In genomic region chr9:98999881-99000339, GRCm38 (mm10) we compare ENCODE assay signal across 12 mouse cellular contexts. TPM values are rescaled to one million over a fixed set of nuclear protein-coding genes. Genes with fewer than 3 reads are reported as not detected.
A peak's percentile ranks its signal among the peaks of the same experiment; 100 is the strongest.
DNase-seq lines count a peak whose midpoint lies in the region; ATAC-seq lines count a peak whose summit lies in the region.
"Had no signal": no experiment of that assay in that cellular context is flagged by ENCODE, and none has a peak within 500 bp of the region (broad histone marks: within the 10 kb centered on the region; RNA-seq: fewer than 3 reads in every experiment).

No protein-coding gene starts in this region.

- no peak overlapping the region for H3K9ac ChIP-seq in neural tube, embryonic 14.5 days (replicated peaks; ENCODE audit: low read depth, low read length)
- H3K9ac ChIP-seq: limb, embryonic 12.5 days had no signal

- no peaks in the 10 kb centered on the region for H3K4me1 ChIP-seq in neural tube, embryonic 14.5 days (ENCODE audit: control insufficient read depth, insufficient read depth, low read length)
- H3K4me1 ChIP-seq: limb, embryonic 12.5 days had no signal

- H3K36me3 ChIP-seq in neural tube, embryonic 14.5 days (ENCODE audit: control insufficient read depth, insufficient read depth, low read length), result peaks cover 13% of the 10 kb centered on the region; the same call in 1 of the 2 replicates

- no peak overlapping the region for H3K4me3 ChIP-seq in neural tube, embryonic 14.5 days (ENCODE audit: low read depth, low read length)
- H3K4me3 ChIP-seq: limb, embryonic 12.5 days had no signal

- no peak overlapping the region for H3K27ac ChIP-seq in neural tube, embryonic 14.5 days (ENCODE audit: low read depth, low read length)
- H3K27ac ChIP-seq: limb, embryonic 12.5 days had no signal

- WGBS in neural tube, embryonic 14.5 days, result 79% methylated on average over 9 of the region's 9 CpGs

- no peak overlapping the region for H3K4me2 ChIP-seq in neural tube, embryonic 14.5 days (ENCODE audit: low read depth, low read length)
- H3K4me2 ChIP-seq: limb, embryonic 12.5 days had no signal

- no peaks in the 10 kb centered on the region for H3K9me3 ChIP-seq in neural tube, embryonic 14.5 days (ENCODE audit: control insufficient read depth, low read length)
- H3K9me3 ChIP-seq: limb, embryonic 12.5 days had no signal

- peak; percentile 21; the same call in 1 of the 2 replicates for ATAC-seq in neural tube, embryonic 14.5 days (ENCODE audit: low read depth)
- ATAC-seq: intestine, embryonic 16.5 days had no signal

- DNase-seq in adrenal gland, postnatal 14 days, result peak; percentile 16
- DNase-seq in adrenal gland, adult 18-20 months (ENCODE audit: low spot score in 2 of 2), result no peak
- DNase-seq in neural tube, embryonic 10.5 days (ENCODE audit: extremely low spot score, low spot score), result no peak
- DNase-seq in layer of hippocampus, adult 8-10 months (ENCODE audit: low spot score in 2 of 2), result peak; percentile 54 to 63
- peak; percentile 24 to 39 for DNase-seq in right cerebral cortex, postnatal 36 days (ENCODE audit: low spot score in 2 of 2)
- DNase-seq in embryo, embryonic 9.5 days (ENCODE audit: extremely low spot score), result no peak
- DNase-seq in B cell, adult 2 months, result no peak
- DNase-seq: heart, adult 11 months had no signal

- H3K27me3 ChIP-seq in neural tube, embryonic 14.5 days (ENCODE audit: control insufficient read depth, insufficient read depth, low read length), result no peaks in the 10 kb centered on the region
- H3K27me3 ChIP-seq: limb, embryonic 12.5 days had no signal

RNA-seq across cellular contexts. Expression of gene Faim, which starts 13.7 kb away (rescaled TPM):
- total RNA-seq in adrenal gland, postnatal 14 days (2021), result 27.8 and 31.9 TPM in 2 replicates
- 10 to 100 TPM; 16.6 to 20.9 TPM for total RNA-seq in adrenal gland, adult 18-20 months (2021)
- 119 and 124 TPM in 2 replicates for polyA plus RNA-seq in neural tube, embryonic 14.5 days (2014; fragmentation: Nextera tagmentation; extraction: Ambion mirVana)
- 10 to 100 TPM; 45.8 to 55.6 (median 51.0) TPM for total RNA-seq in layer of hippocampus, adult 8-10 months (2022)

RNA-seq across cellular contexts. Expression of gene Gm1123, which starts 35.6 kb away (rescaled TPM):
- total RNA-seq in adrenal gland, postnatal 14 days (2021), result not detected in 2 replicates
- not detected for total RNA-seq in adrenal gland, adult 18-20 months (2021)
- polyA plus RNA-seq in neural tube, embryonic 14.5 days (2014; fragmentation: Nextera tagmentation; extraction: Ambion mirVana), result not detected in 2 replicates
- under 1 TPM in 2 of 4 experiments, not detected in 2; 0.27 to 0.31 TPM for total RNA-seq in layer of hippocampus, adult 8-10 months (2022)
- total RNA-seq: neutrophil, adult 5-6 weeks had no signal
- polyA plus RNA-seq: limb, embryonic 12.5 days had no signal

RNA-seq across cellular contexts. Expression of gene Foxl2, which starts 44.8 kb away (rescaled TPM):
- total RNA-seq in adrenal gland, postnatal 14 days (2021), result not detected in 2 replicates
- under 1 TPM in 1 of 2 experiments, not detected in 1; 0.73 TPM for total RNA-seq in adrenal gland, adult 18-20 months (2021)
- 0.32 and 0.72 TPM in 2 replicates for polyA plus RNA-seq in neural tube, embryonic 14.5 days (2014; fragmentation: Nextera tagmentation; extraction: Ambion mirVana)
- total RNA-seq in layer of hippocampus, adult 8-10 months (2022), result 1 to 10 TPM in 1 of 4 experiments, under 1 TPM in 3; 0.52 to 1.1 (median 0.83) TPM
- total RNA-seq: neutrophil, adult 5-6 weeks had no signal
- polyA plus RNA-seq: intestine, embryonic 16.5 days had no signal

Comparison
In these comparisons a context has a peak if more than half of its experiments do, and no peak if none do; other contexts are left out.
1. DNase-seq: peak in adrenal gland, postnatal 14 days (single experiment), layer of hippocampus, adult 8-10 months (2 of 2) and right cerebral cortex, postnatal 36 days (2 of 2); none in adrenal gland, adult 18-20 months (0 of 2), neural tube, embryonic 10.5 days (single experiment), embryo, embryonic 9.5 days (single experiment) and B cell, adult 2 months (0 of 2).